Mouse (Mus musculus): ENCODE data around the gene Glcci1. TPM values are rescaled to one million over a fixed set of nuclear protein-coding genes. Genes with fewer than 3 reads are reported as not detected.
"Not testable (repeated sequence)": the region's sequence is repeated elsewhere in the genome, so short reads cannot be mapped to it uniquely, and the experiment has no call there.

The Glcci1 gene
- polyA plus RNA-seq, 1 experiment = 189 TPM

GRCm38 (mm10) chr6:8521231-8521630 lies 11.8 kb downstream of the Glcci1 start:
- H3K27ac ChIP-seq (ENCODE audit: insufficient read depth, low read depth, low read length) = no peak overlapping the region
- 0 out of 2 replicates have a peak, but pooled peaks cover 2% of the 10 kb centered on the region for H3K4me1 ChIP-seq (ENCODE audit: control insufficient read depth, insufficient read depth, low read length)
- no peak overlapping the region for H3K4me3 ChIP-seq (ENCODE audit: insufficient read depth, low read depth, low read length)
- 96% methylated on average over 4 of the region's 4 CpGs for WGBS
- TF ChIP-seq POLR2A (IDR thresholded peaks at IDR 0.05; ENCODE audit: insufficient read depth, low read depth, low read length) = no peak
- no peak for TF ChIP-seq CTCF (IDR thresholded peaks at IDR 0.05; ENCODE audit: insufficient read depth, low read depth, low read length)

DNA sequence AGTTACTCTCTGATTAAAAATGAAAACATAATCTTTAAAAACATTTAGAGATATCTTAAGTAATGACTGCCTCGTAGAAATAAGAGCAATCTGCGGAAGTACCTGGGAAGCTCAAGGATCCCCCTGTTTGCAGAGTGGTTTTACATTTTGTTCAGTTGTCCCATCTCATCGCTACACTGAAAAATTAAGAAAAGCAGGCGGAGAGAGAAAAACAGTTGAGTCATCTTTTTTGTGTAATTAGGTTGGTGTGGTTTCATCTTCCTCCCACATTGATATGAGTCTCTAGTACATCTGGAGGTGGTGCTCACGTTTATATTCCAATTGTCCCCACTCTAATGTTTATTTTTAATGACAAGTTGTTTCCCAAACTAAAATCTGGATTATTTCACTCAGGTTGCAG lies 15.3 kb downstream of the Glcci1 start:
- no peaks in the 10 kb centered on the region for H3K4me1 ChIP-seq (ENCODE audit: control insufficient read depth, insufficient read depth, low read length)
- WGBS = 65% methylated on average over 5 of the region's 5 CpGs
- H3K27ac ChIP-seq (ENCODE audit: insufficient read depth, low read depth, low read length) = no peak overlapping the region
- no peak overlapping the region for H3K4me3 ChIP-seq (ENCODE audit: insufficient read depth, low read depth, low read length)
- TF ChIP-seq CTCF (IDR thresholded peaks at IDR 0.05; ENCODE audit: insufficient read depth, low read depth, low read length) = no peak
- TF ChIP-seq POLR2A (IDR thresholded peaks at IDR 0.05; ENCODE audit: insufficient read depth, low read depth, low read length) = no peak

GRCm38 (mm10) chr6:8531104-8531894 lies 21.9 kb downstream of the Glcci1 start:
- Histone ChIP-seq H3K27ac (ENCODE audit: insufficient read depth, low read depth, low read length) (no peak overlapping the region), H3K4me3 (ENCODE audit: insufficient read depth, low read depth, low read length) (no peak overlapping the region), H3K4me1 (ENCODE audit: control insufficient read depth, insufficient read depth, low read length) (no peaks in the 10 kb centered on the region)
- TF ChIP-seq CTCF (IDR thresholded peaks at IDR 0.05; ENCODE audit: insufficient read depth, low read depth, low read length) (no peak), POLR2A (IDR thresholded peaks at IDR 0.05; ENCODE audit: insufficient read depth, low read depth, low read length) (no peak)
- WGBS = 72% methylated on average over 4 of the region's 4 CpGs

GRCm38 (mm10) chr6:8536944-8537343 lies 27.5 kb downstream of the Glcci1 start:
- H3K27ac ChIP-seq (ENCODE audit: insufficient read depth, low read depth, low read length) = no peak overlapping the region
- WGBS = 77% methylated on average over 2 of the region's 2 CpGs
- TF ChIP-seq POLR2A (IDR thresholded peaks at IDR 0.05; ENCODE audit: insufficient read depth, low read depth, low read length) = no peak
- no peak for TF ChIP-seq CTCF (IDR thresholded peaks at IDR 0.05; ENCODE audit: insufficient read depth, low read depth, low read length)
- H3K4me1 ChIP-seq (ENCODE audit: control insufficient read depth, insufficient read depth, low read length) = no peaks in the 10 kb centered on the region
- H3K4me3 ChIP-seq (ENCODE audit: insufficient read depth, low read depth, low read length) = no peak overlapping the region

GRCm38 (mm10) chr6:8541531-8541930 lies 32.1 kb downstream of the Glcci1 start:
- 66% methylated on average over 4 of the region's 4 CpGs for WGBS
- not testable (repeated sequence) for H3K27ac ChIP-seq (ENCODE audit: insufficient read depth, low read depth, low read length); H3K4me3 ChIP-seq (ENCODE audit: insufficient read depth, low read depth, low read length); H3K4me1 ChIP-seq (ENCODE audit: control insufficient read depth, insufficient read depth, low read length)

GRCm38 (mm10) chr6:8544822-8545221 lies 35.4 kb downstream of the Glcci1 start:
- Histone ChIP-seq H3K27ac (ENCODE audit: insufficient read depth, low read depth, low read length) (no peak overlapping the region), H3K4me3 (ENCODE audit: insufficient read depth, low read depth, low read length) (no peak overlapping the region), H3K4me1 (ENCODE audit: control insufficient read depth, insufficient read depth, low read length) (no peaks in the 10 kb centered on the region)
- TF ChIP-seq POLR2A (IDR thresholded peaks at IDR 0.05; ENCODE audit: insufficient read depth, low read depth, low read length) = no peak
- WGBS = 88% methylated on average over 5 of the region's 5 CpGs

DNA sequence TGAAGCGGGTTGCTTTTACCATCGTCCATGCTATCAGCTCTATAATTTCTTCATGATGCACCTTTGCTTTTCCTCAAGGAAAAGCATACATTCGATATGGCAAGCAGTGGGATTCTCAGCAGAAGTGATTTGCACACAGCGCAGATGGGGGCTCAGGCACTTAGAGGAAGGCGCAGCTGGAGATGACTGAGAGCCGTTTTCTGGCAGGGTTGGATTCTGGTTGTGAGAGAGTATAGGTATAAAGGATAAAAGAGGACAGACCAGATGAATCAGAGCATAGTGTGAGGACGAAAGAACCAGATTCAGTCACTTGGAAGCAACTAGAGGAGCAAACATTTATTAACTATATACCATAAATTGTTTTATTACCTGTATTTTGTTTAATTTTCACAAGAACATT lies 36.4 kb downstream of the Glcci1 start:
- no peaks in the 10 kb centered on the region for H3K4me1 ChIP-seq (ENCODE audit: control insufficient read depth, insufficient read depth, low read length)
- TF ChIP-seq POLR2A (IDR thresholded peaks at IDR 0.05; ENCODE audit: insufficient read depth, low read depth, low read length) = no peak
- no peak for TF ChIP-seq CTCF (IDR thresholded peaks at IDR 0.05; ENCODE audit: insufficient read depth, low read depth, low read length)
- 93% methylated on average over 7 of the region's 7 CpGs for WGBS

GRCm38 (mm10) chr6:8551155-8551554 lies 41.8 kb downstream of the Glcci1 start:
- Histone ChIP-seq H3K4me3 (ENCODE audit: insufficient read depth, low read depth, low read length) (no peak overlapping the region), H3K27ac (ENCODE audit: insufficient read depth, low read depth, low read length) (no peak overlapping the region), H3K4me1 (ENCODE audit: control insufficient read depth, insufficient read depth, low read length) (no peaks in the 10 kb centered on the region)
- no peak for TF ChIP-seq CTCF (IDR thresholded peaks at IDR 0.05; ENCODE audit: insufficient read depth, low read depth, low read length)
- no peak for TF ChIP-seq POLR2A (IDR thresholded peaks at IDR 0.05; ENCODE audit: insufficient read depth, low read depth, low read length)
- WGBS = 73% methylated on average over 2 of the region's 2 CpGs

More for the DNA sequence above, 36.4 kb downstream of the Glcci1 start:
- Histone ChIP-seq H3K27ac (ENCODE audit: insufficient read depth, low read depth, low read length) (no peak overlapping the region), H3K4me3 (ENCODE audit: insufficient read depth, low read depth, low read length) (no peak overlapping the region)

GRCm38 (mm10) chr6:8556849-8557571 lies 47.6 kb downstream of the Glcci1 start:
- 79% methylated on average over 5 of the region's 5 CpGs for WGBS
- no peaks in the 10 kb centered on the region for H3K4me1 ChIP-seq (ENCODE audit: control insufficient read depth, insufficient read depth, low read length)
- TF ChIP-seq POLR2A (IDR thresholded peaks at IDR 0.05; ENCODE audit: insufficient read depth, low read depth, low read length) = no peak
- H3K27ac ChIP-seq (ENCODE audit: insufficient read depth, low read depth, low read length) = no peak overlapping the region
- no peak overlapping the region for H3K4me3 ChIP-seq (ENCODE audit: insufficient read depth, low read depth, low read length)

Data from olfactory bulb, adult 2 months (tissue).